Comparison of ENCODE assay signal across 8 mouse cellular contexts in genomic region chr16:17209981-17210838, GRCm38 (mm10). TPM values are rescaled to one million over a fixed set of nuclear protein-coding genes. Genes with fewer than 3 reads are reported as not detected.
DNase-seq lines count a peak whose midpoint lies in the region; ATAC-seq and TF ChIP-seq lines count a peak whose summit lies in the region.

No protein-coding gene starts in this region.

- H3K4me3 ChIP-seq in CH12.LX (replicated peaks in 1 of 3; ENCODE audit: low read depth in 2 of 3, low read length in 2 of 3, poor library complexity in 1 of 3): peak overlapping the region; percentile 45 to 75 (median 74)
- peak overlapping the region; percentile 74 for H3K4me3 ChIP-seq in forebrain, embryonic 16.5 days (replicated peaks; ENCODE audit: low read length)
- H3K4me3 ChIP-seq in layer of hippocampus, adult 2 months: peak overlapping the region; percentile 64
- peak overlapping the region; percentile 43 for H3K4me3 ChIP-seq in lung, adult 2 months (replicated peaks; ENCODE audit: extremely low read depth, low read depth, low read length)
- H3K4me3 ChIP-seq in neural tube, embryonic 15.5 days (replicated peaks): peak overlapping the region; percentile 67

- peak; percentile 93 for TF ChIP-seq RAD21 in CH12.LX (IDR thresholded peaks at IDR 0.05; ENCODE audit: low read depth, low read length)

- H3K9ac ChIP-seq in CH12.LX (ENCODE audit: insufficient read depth, low read depth): no peak overlapping the region; the same call in 1 of the 2 replicates
- H3K9ac ChIP-seq in forebrain, embryonic 16.5 days (replicated peaks; ENCODE audit: low read depth, low read length): peak overlapping the region; percentile 84
- peak overlapping the region; percentile 70 for H3K9ac ChIP-seq in neural tube, embryonic 15.5 days (replicated peaks)

- peak overlapping the region; percentile 85 for H3K4me2 ChIP-seq in CH12.LX (ENCODE audit: insufficient read depth, low read depth, poor library complexity, severe bottlenecking)
- peak overlapping the region; percentile 82 for H3K4me2 ChIP-seq in forebrain, embryonic 16.5 days (ENCODE audit: low read length)
- peak overlapping the region; percentile 97 for H3K4me2 ChIP-seq in neural tube, embryonic 15.5 days

- no peak for TF ChIP-seq EP300 in CH12.LX (IDR thresholded peaks at IDR 0.05; ENCODE audit: low read length)

- intact Hi-C loops in heart, postnatal 36 days (cut with DNase I): loop anchor here (1.0 to 10.0 kb wide), 6 partner anchors 25 to 195 kb away; partner anchors contain the start of genes Ccdc116, Pi4ka, Sdf2l1 and Snap29

- dilution Hi-C loops in CH12.LX (cut with MboI; ENCODE audit: extremely low pct_ligation_motif_present, extremely low pct_unique_long_range_greater_than_20kb, low sequenced_read_pairs): no loop called here

- H3K79me2 ChIP-seq in CH12.LX (replicated peaks; ENCODE audit: control insufficient read depth, extremely low read depth, insufficient read depth, poor library complexity, severe bottlenecking): no peaks in the 10 kb centered on the region

- peak; percentile 71 for ATAC-seq in forebrain, embryonic 16.5 days
- peak; percentile 64 for ATAC-seq in neural tube, embryonic 15.5 days (ENCODE audit: low FRiP score)

- H3K9me3 ChIP-seq in CH12.LX (replicated peaks; ENCODE audit: low read length): peaks cover 7% of the 10 kb centered on the region
- no peaks in the 10 kb centered on the region for H3K9me3 ChIP-seq in forebrain, embryonic 16.5 days (ENCODE audit: control insufficient read depth, low read length)
- H3K9me3 ChIP-seq in neural tube, embryonic 15.5 days (replicated peaks): no peaks in the 10 kb centered on the region

- peak; percentile 73 for DNase-seq in CH12.LX (ENCODE audit: extremely low read depth)
- peak; percentile 90 to 92 for DNase-seq in cerebellum, adult 18-20 months
- peak; percentile 89 to 91 for DNase-seq in heart, postnatal 36 days
- peak; percentile 82 to 85 for DNase-seq in layer of hippocampus, adult 2 months (ENCODE audit: low spot score in 2 of 2)
- DNase-seq in lung, adult 2 months: peak; percentile 89
- DNase-seq in testis, postnatal 10 days (ENCODE audit: low spot score): peak; percentile 91

- in situ Hi-C loops in CH12.LX (cut with MboI; ENCODE audit: low pct_ligation_motif_present, low pct_unique_long_range_greater_than_20kb, low sequenced_read_pairs): loop anchor here (5.0 to 10.0 kb wide), 2 partner anchors 72 to 325 kb away; partner anchors contain the start of gene Thap7

- H3K4me1 ChIP-seq in CH12.LX (ENCODE audit: control insufficient read depth in 1 of 2, insufficient read depth in 2 of 2): peaks cover 4 to 24% of the 10 kb centered on the region in 2 experiments
- peaks cover 20% of the 10 kb centered on the region for H3K4me1 ChIP-seq in forebrain, embryonic 16.5 days (replicated peaks; ENCODE audit: control insufficient read depth, insufficient read depth, low read length)
- peaks cover 7% of the 10 kb centered on the region; the same call in 1 of the 2 replicates for H3K4me1 ChIP-seq in lung, adult 2 months (ENCODE audit: control insufficient read depth, insufficient read depth, low read length)
- peaks cover 25% of the 10 kb centered on the region for H3K4me1 ChIP-seq in neural tube, embryonic 15.5 days

- no peak for TF ChIP-seq POLR2A in CH12.LX (IDR thresholded peaks at IDR 0.05; ENCODE audit: low read depth, low read length)
- TF ChIP-seq POLR2A in lung, adult 2 months (IDR thresholded peaks at IDR 0.05; ENCODE audit: borderline replicate concordance, extremely low read depth, low read depth, low read length): no peak

- H3K27me3 ChIP-seq in CH12.LX (replicated peaks): peaks cover 51% of the 10 kb centered on the region
- H3K27me3 ChIP-seq in forebrain, embryonic 16.5 days (replicated peaks; ENCODE audit: control insufficient read depth, insufficient read depth, low read length): 0 out of 2 replicates have a peak, but pooled peaks cover 3% of the 10 kb centered on the region
- H3K27me3 ChIP-seq in neural tube, embryonic 15.5 days (replicated peaks): 0 out of 2 replicates have a peak, but pooled peaks cover 3% of the 10 kb centered on the region

- peak in 1 of 2 experiments; percentile 99; a peak in 2 of 4 replicates for TF ChIP-seq CTCF in CH12.LX (conservative IDR thresholded peaks at IDR 0.05 in 1 of 2, IDR thresholded peaks at IDR 0.05 in 1 of 2; ENCODE audit: low read depth in 2 of 2, low read length in 2 of 2)
- TF ChIP-seq CTCF in layer of hippocampus, adult 2 months (conservative IDR thresholded peaks at IDR 0.05): peak; percentile 89
- TF ChIP-seq CTCF in lung, adult 2 months (IDR thresholded peaks at IDR 0.05; ENCODE audit: insufficient read depth, low read length): peak; percentile 77

- no peaks in the 10 kb centered on the region for H3K36me3 ChIP-seq in CH12.LX (replicated peaks in 1 of 2; ENCODE audit: control insufficient read depth in 1 of 2, insufficient read depth in 1 of 2, low read length in 1 of 2)
- no peaks in the 10 kb centered on the region for H3K36me3 ChIP-seq in forebrain, embryonic 16.5 days (ENCODE audit: control insufficient read depth, insufficient read depth)
- H3K36me3 ChIP-seq in neural tube, embryonic 15.5 days: no peaks in the 10 kb centered on the region

- no peak overlapping the region for H3K27ac ChIP-seq in CH12.LX (ENCODE audit: insufficient read depth, low read depth)
- no peak overlapping the region; the same call in 1 of the 2 replicates for H3K27ac ChIP-seq in forebrain, embryonic 16.5 days (ENCODE audit: low read length)
- H3K27ac ChIP-seq in layer of hippocampus, adult 2 months: peak overlapping the region; percentile 86; the same call in 1 of the 2 replicates
- peak overlapping the region; percentile 93 for H3K27ac ChIP-seq in neural tube, embryonic 15.5 days (replicated peaks)

- WGBS in forebrain, embryonic 16.5 days: 8% methylated on average over 48 of the region's 48 CpGs
- 8% methylated on average over 48 of the region's 48 CpGs for WGBS in lung, adult 2 months
- 7% methylated on average over 47 of the region's 48 CpGs for WGBS in neural tube, embryonic 15.5 days

TF ChIP-seq in CH12.LX, 34 proteins besides CTCF, POLR2A, EP300 and RAD21 (continues in another document):
- TF ChIP-seq NELFE (IDR thresholded peaks at IDR 0.05; ENCODE audit: low read depth, low read length) (peak; percentile 63; the same call in 1 of the 2 replicates), MAFK (IDR thresholded peaks at IDR 0.05; ENCODE audit: insufficient replicate concordance, low read length) (no peak), BHLHE40 (IDR thresholded peaks at IDR 0.05; ENCODE audit: low read depth, low read length) (peak; percentile 59), ZNF384 (IDR thresholded peaks at IDR 0.05; ENCODE audit: low read depth, low read length) (no peak), E2F4 (IDR thresholded peaks at IDR 0.05; ENCODE audit: insufficient replicate concordance, low read depth, low read length) (0 out of 2 replicates have a peak, but pooled peaks have one; percentile 37), ELF1 (IDR thresholded peaks at IDR 0.05; ENCODE audit: low read depth, low read length) (peak; percentile 56), CHD2 (IDR thresholded peaks at IDR 0.05; ENCODE audit: low read length) (no peak), UBTF (IDR thresholded peaks at IDR 0.05; ENCODE audit: low read depth, low read length) (no peak), NRF1 (IDR thresholded peaks at IDR 0.05; ENCODE audit: low read depth, low read length) (peak; percentile 38; the same call in 1 of the 2 replicates), RCOR1 (conservative IDR thresholded peaks at IDR 0.05; ENCODE audit: low read depth, low read length) (no peak), MAX (IDR thresholded peaks at IDR 0.05; ENCODE audit: low read length) (peak; percentile 98), ZMIZ1 (IDR thresholded peaks at IDR 0.05; ENCODE audit: low read depth, low read length) (no peak), MEF2A (IDR thresholded peaks at IDR 0.05; ENCODE audit: borderline replicate concordance, low read depth, low read length) (peak; percentile 59; the same call in 1 of the 2 replicates), ZKSCAN1 (IDR thresholded peaks at IDR 0.05; ENCODE audit: borderline replicate concordance, low read depth, low read length) (no peak), HCFC1 (IDR thresholded peaks at IDR 0.05; ENCODE audit: low read depth, low read length) (no peak), CHD1 (IDR thresholded peaks at IDR 0.05; ENCODE audit: low read depth, low read length) (no peak), JUND (conservative IDR thresholded peaks at IDR 0.05; ENCODE audit: low read depth, low read length) (no peak), TBP (conservative IDR thresholded peaks at IDR 0.05; ENCODE audit: low read depth, low read length) (no peak), GABPA (IDR thresholded peaks at IDR 0.05; ENCODE audit: insufficient replicate concordance, low read depth, low read length) (no peak)

RNA-seq across cellular contexts. Expression of gene Rimbp3, which starts 1.8 kb away (rescaled TPM):
- 0.21 and 0.34 TPM in 2 replicates for total RNA-seq in CH12.LX (2012; rRNA removed)
- total RNA-seq in CH12.LX (2014; rRNA removed): 0.09 TPM in 1 of 2 replicates, not detected in the other
- 0.06 and 0.08 TPM in 2 replicates for polyA plus RNA-seq in CH12.LX (2012; ENCODE audit: insufficient read length, low read depth)
- 1.8 and 2.3 TPM in 2 replicates for polyA plus RNA-seq in forebrain, embryonic 16.5 days (2015; fragmentation: Nextera tagmentation; extraction: Ambion mirVana)
- total RNA-seq in heart, postnatal 36 days (2021): under 1 TPM; 0.08 to 0.25 TPM
- total RNA-seq in layer of hippocampus, adult 2 months (2021): 1 to 10 TPM; 3.9 to 4.3 TPM
- polyA plus RNA-seq in lung, adult 2 months (2012; rRNA removed): 0.02 and 0.07 TPM in 2 replicates
- polyA plus RNA-seq in neural tube, embryonic 15.5 days (2015; fragmentation: Nextera tagmentation; extraction: Ambion mirVana): 1.9 and 2.1 TPM in 2 replicates

RNA-seq across cellular contexts. Expression of gene Ube2l3, which starts 7.8 kb away (rescaled TPM):
- total RNA-seq in CH12.LX (2012; rRNA removed) (156 and 229 TPM in 2 replicates), CH12.LX (2014; rRNA removed) (302 and 354 TPM in 2 replicates)
- polyA plus RNA-seq in CH12.LX (2012; ENCODE audit: insufficient read length, low read depth): 377 and 386 TPM in 2 replicates
- polyA plus RNA-seq in forebrain, embryonic 16.5 days (2015; fragmentation: Nextera tagmentation; extraction: Ambion mirVana): 298 and 325 TPM in 2 replicates
- total RNA-seq in heart, postnatal 36 days (2021): 100 to 1,000 TPM; 110 to 125 TPM
- total RNA-seq in layer of hippocampus, adult 2 months (2021): 100 to 1,000 TPM; 133 to 139 TPM
- 40.4 and 51.2 TPM in 2 replicates for polyA plus RNA-seq in lung, adult 2 months (2012; rRNA removed)
- polyA plus RNA-seq in neural tube, embryonic 15.5 days (2015; fragmentation: Nextera tagmentation; extraction: Ambion mirVana): 288 and 306 TPM in 2 replicates

RNA-seq across cellular contexts. Expression of gene Hic2, which starts 23.2 kb away (rescaled TPM):
- total RNA-seq in CH12.LX (2012; rRNA removed): 7.5 and 9.6 TPM in 2 replicates
- 4.5 and 6.2 TPM in 2 replicates for total RNA-seq in CH12.LX (2014; rRNA removed)
- polyA plus RNA-seq in CH12.LX (2012; ENCODE audit: insufficient read length, low read depth): 6.3 and 8.1 TPM in 2 replicates
- polyA plus RNA-seq in forebrain, embryonic 16.5 days (2015; fragmentation: Nextera tagmentation; extraction: Ambion mirVana): 7.1 and 9.4 TPM in 2 replicates
- 1 to 10 TPM; 2.2 to 2.3 TPM for total RNA-seq in heart, postnatal 36 days (2021)
- 1 to 10 TPM; 5.2 to 5.5 TPM for total RNA-seq in layer of hippocampus, adult 2 months (2021)
- 2.0 and 2.2 TPM in 2 replicates for polyA plus RNA-seq in lung, adult 2 months (2012; rRNA removed)
- polyA plus RNA-seq in neural tube, embryonic 15.5 days (2015; fragmentation: Nextera tagmentation; extraction: Ambion mirVana): 6.7 and 7.4 TPM in 2 replicates

Comparison
In these comparisons a context has a peak if more than half of its experiments do, and no peak if none do; other contexts are left out.
1. H3K27ac ChIP-seq: peak in layer of hippocampus, adult 2 months (single experiment) and neural tube, embryonic 15.5 days (single experiment); none in CH12.LX (single experiment) and forebrain, embryonic 16.5 days (single experiment).
2. Peak in every context shown above with its lines, with median percentiles within 50 percentile points of each other: DNase-seq, H3K4me2 ChIP-seq and H3K4me3 ChIP-seq.